Mouse (Mus musculus): ENCODE data around the gene Robo2.

Robo2 gene

GRCm38 (mm10) chr16:74411481-74412251 lies at the start of gene Robo2:
Gene Robo2 (minus strand): TSS chr16:74411825.
- peak; percentile 86 for DNase-seq

- DNase-seq: no peak
Observed at GRCm38 (mm10) chr16:74458138-74458537, 46.5 kb upstream of the Robo2 start.

- no peak for DNase-seq
Observed at GRCm38 (mm10) chr16:74457736-74458135, 46.1 kb upstream of the Robo2 start.

- DNase-seq: no peak
Observed at GRCm38 (mm10) chr16:74456808-74457470, 45.3 kb upstream of the Robo2 start.

- DNase-seq: no peak
Observed at GRCm38 (mm10) chr16:74455179-74455578, 43.6 kb upstream of the Robo2 start.

- DNase-seq: no peak
Observed at GRCm38 (mm10) chr16:74448025-74448424, 36.4 kb upstream of the Robo2 start.

- no peak for DNase-seq
Observed at GRCm38 (mm10) chr16:74427071-74427470, 15.4 kb upstream of the Robo2 start.

GRCm38 (mm10) chr16:74420324-74420723 lies 8.7 kb upstream of the Robo2 start:
- no peak for DNase-seq

- DNase-seq: peak; percentile 47
Observed at GRCm38 (mm10) chr16:74412471-74413291, 1.1 kb upstream of the Robo2 start.

GRCm38 (mm10) chr16:74411021-74411420 lies 604 bp downstream of the Robo2 start:
- peak; percentile 31 for DNase-seq

- peak; percentile 35 for DNase-seq
Observed at GRCm38 (mm10) chr16:74410125-74410524, 1.5 kb downstream of the Robo2 start.

- DNase-seq: no peak
Observed at GRCm38 (mm10) chr16:74409548-74409947, 2.1 kb downstream of the Robo2 start.

GRCm38 (mm10) chr16:74408566-74408965 lies 3.1 kb downstream of the Robo2 start:
- DNase-seq: no peak

- DNase-seq: no peak
Observed at GRCm38 (mm10) chr16:74397291-74397690, 14.3 kb downstream of the Robo2 start.

- no peak for DNase-seq
Observed at GRCm38 (mm10) chr16:74395678-74396077, 15.9 kb downstream of the Robo2 start.

- no peak for DNase-seq
Observed at GRCm38 (mm10) chr16:74379458-74379857, 32.2 kb downstream of the Robo2 start.

GRCm38 (mm10) chr16:74375342-74375940 lies 36.2 kb downstream of the Robo2 start:
- DNase-seq: no peak

GRCm38 (mm10) chr16:74374540-74374939 lies 37.1 kb downstream of the Robo2 start:
- no peak for DNase-seq

- no peak for DNase-seq
Observed at GRCm38 (mm10) chr16:74373407-74373806, 38.2 kb downstream of the Robo2 start.

- no peak for DNase-seq
Observed at GRCm38 (mm10) chr16:74372876-74373275, 38.7 kb downstream of the Robo2 start.

- no peak for DNase-seq
Observed at GRCm38 (mm10) chr16:74348437-74348836, 63.2 kb downstream of the Robo2 start.

- no peak for DNase-seq
Observed at GRCm38 (mm10) chr16:74338969-74339630, 72.5 kb downstream of the Robo2 start.
